Mouse (Mus musculus) forebrain, embryonic 13.5 days (tissue): ENCODE measurements around the gene Nfam1. TPM values are rescaled to one million over a fixed set of nuclear protein-coding genes. Genes with fewer than 3 reads are reported as not detected.
"Not testable (repeated sequence)": the region's sequence is repeated elsewhere in the genome, so short reads cannot be mapped to it uniquely, and the experiment has no call there.

Experiments
- ATAC-seq: fragments of 200-750 bp; cut with Nextera tagmentation; 2 replicates; pipeline ENCODE4 v1.8.0; 2017
- H3K27ac ChIP-seq: fragments of 300-500 bp; sonication (generic); 2 replicates; pipeline ENCODE4 v1.5.1; 2015; ENCODE audit warnings: inconsistent platforms, mild to moderate bottlenecking, moderate library complexity
- H3K27me3 ChIP-seq: fragments of 300-500 bp; sonication (generic); 2 replicates; pipeline ENCODE4 v1.6.1; 2015; ENCODE audit warnings: mild to moderate bottlenecking, inconsistent platforms
- H3K36me3 ChIP-seq: fragments of 300-500 bp; sonication (generic); 2 replicates; pipeline ENCODE4 v1.6.1; 2015; ENCODE audit warnings: mild to moderate bottlenecking, inconsistent platforms; ENCODE audit not compliant: poor library complexity, severe bottlenecking
- H3K4me1 ChIP-seq: fragments of 300-500 bp; sonication (generic); 2 replicates; pipeline ENCODE4 v1.6.1; 2015; ENCODE audit warnings: inconsistent platforms
- H3K4me2 ChIP-seq: fragments of 300-500 bp; sonication (generic); 2 replicates; pipeline ENCODE4 v1.6.1; 2015; ENCODE audit warnings: inconsistent platforms, mild to moderate bottlenecking, moderate library complexity
- H3K4me3 ChIP-seq: fragments of 300-500 bp; sonication (generic); 2 replicates; pipeline ENCODE4 v1.5.1; 2015; ENCODE audit warnings: mild to moderate bottlenecking, inconsistent platforms
- H3K9ac ChIP-seq: fragments of 300-500 bp; sonication (generic); 2 replicates; pipeline ENCODE4 v1.6.1; 2015; ENCODE audit warnings: mild to moderate bottlenecking, inconsistent platforms
- H3K9me3 ChIP-seq: fragments of 300-500 bp; sonication (generic); replicated peaks from 2 replicates; pipeline ENCODE4 v1.6.1; 2016; ENCODE audit warnings: inconsistent platforms
- WGBS: fragments of 180-500 bp; shearing (Covaris S2); methylation state at CpG from one replicate; pipeline ENCODE4 v1.1.7; 2015; 5-methylcytosine and 5-hydroxymethylcytosine counted together
- polyA plus RNA-seq: library from polyadenylated mRNA; unstranded; fragments of >200 nt; fragmentation: Nextera tagmentation; extraction: Ambion mirVana; gene quantifications from 2 replicates; pipeline ENCODE4 v1.2.1, GENCODE M21; 2015

Gene Nfam1
- polyA plus RNA-seq: 1.2 and 1.5 TPM in 2 replicates

GRCm38 (mm10) chr15:83032981-83033541, at the start of gene Nfam1:
Nfam1 (minus strand) TSS chr15:83033306.
- Histone ChIP-seq H3K27me3 (peaks cover 7% of the 10 kb centered on the region; the same call in 1 of the 2 replicates), H3K27ac (peak within 1 kb of the TSS; percentile 57), H3K4me1 (peaks cover 68% of the 10 kb centered on the region), H3K4me2 (peak within 1 kb of the TSS; percentile 50), H3K9me3 (no peaks in the 10 kb centered on the region), H3K4me3 (no peak within 1 kb of the TSS), H3K36me3 (no peaks in the 10 kb centered on the region), H3K9ac (peak within 1 kb of the TSS; percentile 2; the same call in 1 of the 2 replicates)
- 25% methylated on average over 17 of the region's 17 CpGs for WGBS
- ATAC-seq: no peak

GRCm38 (mm10) chr15:83075607-83076525, 42.8 kb upstream of the Nfam1 start:
- Histone ChIP-seq H3K9me3 (no peaks in the 10 kb centered on the region; the same call in 1 of the 2 replicates), H3K4me2 (no peak overlapping the region), H3K27me3 (no peaks in the 10 kb centered on the region), H3K27ac (no peak overlapping the region), H3K4me3 (no peak overlapping the region), H3K4me1 (no peaks in the 10 kb centered on the region), H3K9ac (no peak overlapping the region), H3K36me3 (no peaks in the 10 kb centered on the region)
- WGBS: 69% methylated on average over 27 of the region's 27 CpGs
- ATAC-seq: no peak

- H3K4me1 ChIP-seq: no peaks in the 10 kb centered on the region
- WGBS: 77% methylated on average over 4 of the region's 4 CpGs
- no peak overlapping the region for H3K4me3 ChIP-seq
- H3K36me3 ChIP-seq: no peaks in the 10 kb centered on the region
- H3K27ac ChIP-seq: no peak overlapping the region
- no peak for ATAC-seq
- no peak overlapping the region for H3K9ac ChIP-seq
- no peaks in the 10 kb centered on the region; the same call in 1 of the 2 replicates for H3K9me3 ChIP-seq
- H3K27me3 ChIP-seq: no peaks in the 10 kb centered on the region
- H3K4me2 ChIP-seq: no peak overlapping the region
Observed at GRCm38 (mm10) chr15:83074179-83074578, 41.1 kb upstream of the Nfam1 start.

- Histone ChIP-seq H3K27me3 (no peaks in the 10 kb centered on the region), H3K9me3 (no peaks in the 10 kb centered on the region; the same call in 1 of the 2 replicates), H3K36me3 (no peaks in the 10 kb centered on the region), H3K27ac (no peak overlapping the region), H3K9ac (no peak overlapping the region), H3K4me2 (no peak overlapping the region), H3K4me3 (no peak overlapping the region), H3K4me1 (no peaks in the 10 kb centered on the region)
- no peak for ATAC-seq
- 82% methylated on average over 5 of the region's 5 CpGs for WGBS
Observed at GRCm38 (mm10) chr15:83071752-83072151, 38.6 kb upstream of the Nfam1 start.

- Histone ChIP-seq H3K36me3 (no peaks in the 10 kb centered on the region), H3K27me3 (no peaks in the 10 kb centered on the region), H3K4me3 (no peak overlapping the region), H3K9me3 (peaks cover under 1% of the 10 kb centered on the region; the same call in 1 of the 2 replicates), H3K4me2 (no peak overlapping the region), H3K27ac (no peak overlapping the region), H3K9ac (no peak overlapping the region), H3K4me1 (no peaks in the 10 kb centered on the region)
- WGBS: 60% methylated on average over 3 of the region's 3 CpGs
- no peak for ATAC-seq
Observed at GRCm38 (mm10) chr15:83070942-83071341, 37.8 kb upstream of the Nfam1 start.

GRCm38 (mm10) chr15:83068270-83068669, 35.2 kb upstream of the Nfam1 start:
- ATAC-seq: no peak
- 98% methylated on average over 5 of the region's 5 CpGs for WGBS
- no peaks in the 10 kb centered on the region for H3K36me3 ChIP-seq
- H3K4me1 ChIP-seq: no peaks in the 10 kb centered on the region
- H3K9me3 ChIP-seq: peaks cover 4% of the 10 kb centered on the region; the same call in 1 of the 2 replicates
- no peak overlapping the region for H3K4me2 ChIP-seq
- no peak overlapping the region for H3K9ac ChIP-seq
- no peak overlapping the region for H3K27ac ChIP-seq
- H3K27me3 ChIP-seq: no peaks in the 10 kb centered on the region
- H3K4me3 ChIP-seq: no peak overlapping the region

GRCm38 (mm10) chr15:83065543-83065942, 32.4 kb upstream of the Nfam1 start:
- H3K4me1 ChIP-seq: peaks cover 6% of the 10 kb centered on the region
- no peak overlapping the region for H3K9ac ChIP-seq
- H3K36me3 ChIP-seq: no peaks in the 10 kb centered on the region
- no peaks in the 10 kb centered on the region for H3K27me3 ChIP-seq
- 61% methylated on average over 4 of the region's 4 CpGs for WGBS
- no peak overlapping the region for H3K4me3 ChIP-seq
- no peak overlapping the region for H3K27ac ChIP-seq
- H3K4me2 ChIP-seq: no peak overlapping the region
- H3K9me3 ChIP-seq: 0 out of 2 replicates have a peak, but pooled peaks cover 4% of the 10 kb centered on the region
- ATAC-seq: no peak

- H3K27ac ChIP-seq, H3K9me3 ChIP-seq, ATAC-seq, H3K36me3 ChIP-seq, H3K27me3 ChIP-seq, H3K4me2 ChIP-seq, H3K4me3 ChIP-seq, H3K9ac ChIP-seq: not testable (repeated sequence)
- H3K4me1 ChIP-seq: peaks cover 20% of the 10 kb centered on the region
- WGBS: 96% methylated on average over 2 of the region's 2 CpGs
Observed at GRCm38 (mm10) chr15:83062582-83062981, 29.5 kb upstream of the Nfam1 start.

GRCm38 (mm10) chr15:83061689-83062088, 28.6 kb upstream of the Nfam1 start:
- Histone ChIP-seq H3K4me1 (peaks cover 25% of the 10 kb centered on the region), H3K36me3 (no peaks in the 10 kb centered on the region), H3K4me2 (no peak overlapping the region), H3K9me3 (0 out of 2 replicates have a peak, but pooled peaks cover 4% of the 10 kb centered on the region), H3K4me3 (no peak overlapping the region), H3K9ac (no peak overlapping the region), H3K27ac (no peak overlapping the region), H3K27me3 (no peaks in the 10 kb centered on the region)
- no peak for ATAC-seq
- 12% methylated on average over 5 of the region's 5 CpGs for WGBS

- Histone ChIP-seq H3K4me3 (no peak overlapping the region), H3K4me2 (no peak overlapping the region), H3K27ac (peak overlapping the region; percentile 62), H3K36me3 (no peaks in the 10 kb centered on the region), H3K4me1 (peaks cover 39% of the 10 kb centered on the region), H3K27me3 (no peaks in the 10 kb centered on the region), H3K9me3 (no peaks in the 10 kb centered on the region), H3K9ac (no peak overlapping the region)
- WGBS: 40% methylated on average over 5 of the region's 5 CpGs
- no peak for ATAC-seq
Observed at GRCm38 (mm10) chr15:83059233-83059660, 26.1 kb upstream of the Nfam1 start.

GRCm38 (mm10) chr15:83057533-83057932, 24.4 kb upstream of the Nfam1 start:
- ATAC-seq: no peak

More at GRCm38 (mm10) chr15:83057533-83057932, 24.4 kb upstream of the Nfam1 start:
- Histone ChIP-seq H3K4me1 (peaks cover 50% of the 10 kb centered on the region), H3K9ac (no peak overlapping the region), H3K9me3 (no peaks in the 10 kb centered on the region), H3K4me2 (no peak overlapping the region), H3K36me3 (no peaks in the 10 kb centered on the region), H3K27ac (peak overlapping the region; percentile 89; the same call in 1 of the 2 replicates), H3K4me3 (no peak overlapping the region), H3K27me3 (no peaks in the 10 kb centered on the region)
- WGBS: 79% methylated on average over 8 of the region's 8 CpGs
